Mouse (Mus musculus): Measurements from ENCODE around the gene Ccdc9b.

The Ccdc9b gene

DNA sequence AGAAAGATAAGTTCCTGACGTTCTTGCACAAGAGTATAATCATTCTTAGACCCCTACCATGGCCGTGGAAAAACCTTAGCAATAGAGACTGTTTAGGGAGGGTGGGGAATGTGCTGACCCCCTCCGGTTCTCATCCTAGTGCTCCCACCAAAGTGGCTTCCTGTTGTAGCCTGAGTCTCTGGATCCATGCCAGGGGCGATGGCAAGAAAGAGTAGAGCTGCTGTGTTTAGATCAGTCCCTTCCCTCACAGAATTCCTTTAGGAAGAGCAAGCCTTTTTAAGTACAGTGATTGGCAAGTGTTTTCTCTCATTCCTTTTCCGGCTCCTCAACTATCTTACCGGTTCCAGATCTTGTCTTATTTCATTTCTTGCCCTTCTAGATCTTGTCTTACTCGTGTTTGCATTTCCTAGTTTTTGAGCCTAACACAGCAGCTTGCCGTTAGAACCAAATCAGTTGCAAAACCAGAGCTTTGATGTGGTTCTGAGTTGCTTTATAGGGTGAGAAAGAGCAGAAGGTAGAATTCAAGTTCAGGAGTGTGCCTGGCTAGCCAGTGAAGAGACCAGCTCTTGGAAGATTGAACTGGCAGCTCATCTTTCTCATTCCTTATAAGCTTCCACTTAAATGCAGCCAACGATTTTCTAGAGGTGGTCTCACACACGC lies 15.0 kb downstream of the Ccdc9b start:
- peak in 1 of 2 experiments; percentile 69 for DNase-seq

- DNase-seq = no peak
These were observed 16.3 kb downstream of the Ccdc9b start for GRCm38 (mm10) chr2:118745915-118746901.

GRCm38 (mm10) chr2:118745232-118745884 lies 17.1 kb downstream of the Ccdc9b start, which contains the start of gene Inafm2:
TSS of gene Inafm2 (plus strand) at chr2:118745758.
- peak; percentile 93 to 94 for DNase-seq

GRCm38 (mm10) chr2:118744621-118745020 lies 17.8 kb downstream of the Ccdc9b start:
- no peak for DNase-seq

DNA sequence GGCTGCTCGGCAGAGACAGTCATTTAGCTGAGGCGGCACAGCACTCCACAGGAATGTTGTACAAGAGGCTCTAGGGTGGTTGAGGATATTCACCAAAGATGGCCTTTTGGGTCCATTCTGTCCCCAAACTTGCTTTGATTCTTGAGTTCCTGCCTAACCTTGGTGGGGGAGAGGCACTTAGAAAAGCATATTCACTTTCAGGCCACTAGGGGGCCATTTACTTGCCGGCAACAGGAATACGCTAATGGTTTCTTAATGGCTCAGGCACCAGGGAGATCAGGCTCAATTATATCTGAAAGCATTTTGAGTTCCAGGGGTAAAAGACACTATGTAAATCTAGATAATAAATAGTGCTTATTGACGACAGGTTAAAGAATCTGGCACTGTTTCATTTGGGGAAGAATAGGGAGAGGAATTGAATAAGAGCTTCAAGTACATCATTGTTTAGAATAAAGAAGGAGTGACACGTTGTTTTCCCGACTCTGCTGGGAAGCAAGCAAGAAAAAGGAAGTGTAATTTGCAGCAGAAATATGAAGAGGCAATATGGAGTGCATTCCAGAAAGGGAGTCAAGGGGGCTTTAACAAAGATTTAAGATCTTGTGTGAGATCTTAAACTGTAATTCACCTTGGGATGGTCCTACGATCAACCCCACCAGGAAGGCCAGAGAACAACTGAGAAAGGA lies 19.1 kb downstream of the Ccdc9b start:
- peak; percentile 31 to 61 for DNase-seq

DNA sequence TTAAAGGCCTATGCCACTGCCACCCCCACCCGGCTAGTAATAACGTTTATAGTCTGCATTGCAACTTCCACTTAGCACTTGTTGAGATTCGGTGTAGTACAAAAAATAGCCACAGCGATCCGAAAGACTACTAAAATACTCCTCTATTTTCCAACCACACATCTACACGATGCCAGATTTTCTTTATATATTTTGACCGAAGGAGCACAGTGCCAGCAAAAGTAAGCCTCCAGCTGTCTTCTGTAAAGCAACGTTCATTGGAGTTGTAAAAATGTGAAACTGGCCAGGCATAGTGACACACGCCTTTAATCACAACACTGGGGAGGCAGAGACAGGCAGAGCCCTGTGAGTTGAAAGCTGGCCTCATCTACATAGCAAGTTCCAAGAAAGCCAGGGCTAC lies 21.3 kb downstream of the Ccdc9b start:
- no peak for DNase-seq

- no peak for DNase-seq
These were observed 22.1 kb downstream of the Ccdc9b start for GRCm38 (mm10) chr2:118740341-118740740.

GRCm38 (mm10) chr2:118733341-118733740 lies 29.1 kb downstream of the Ccdc9b start:
- DNase-seq = no peak

GRCm38 (mm10) chr2:118731981-118732380 lies 30.5 kb downstream of the Ccdc9b start:
- DNase-seq = peak in 1 of 2 experiments; percentile 1

- peak; percentile 70 to 81 for DNase-seq
These were observed 31.9 kb downstream of the Ccdc9b start for GRCm38 (mm10) chr2:118730622-118730915.

DNA sequence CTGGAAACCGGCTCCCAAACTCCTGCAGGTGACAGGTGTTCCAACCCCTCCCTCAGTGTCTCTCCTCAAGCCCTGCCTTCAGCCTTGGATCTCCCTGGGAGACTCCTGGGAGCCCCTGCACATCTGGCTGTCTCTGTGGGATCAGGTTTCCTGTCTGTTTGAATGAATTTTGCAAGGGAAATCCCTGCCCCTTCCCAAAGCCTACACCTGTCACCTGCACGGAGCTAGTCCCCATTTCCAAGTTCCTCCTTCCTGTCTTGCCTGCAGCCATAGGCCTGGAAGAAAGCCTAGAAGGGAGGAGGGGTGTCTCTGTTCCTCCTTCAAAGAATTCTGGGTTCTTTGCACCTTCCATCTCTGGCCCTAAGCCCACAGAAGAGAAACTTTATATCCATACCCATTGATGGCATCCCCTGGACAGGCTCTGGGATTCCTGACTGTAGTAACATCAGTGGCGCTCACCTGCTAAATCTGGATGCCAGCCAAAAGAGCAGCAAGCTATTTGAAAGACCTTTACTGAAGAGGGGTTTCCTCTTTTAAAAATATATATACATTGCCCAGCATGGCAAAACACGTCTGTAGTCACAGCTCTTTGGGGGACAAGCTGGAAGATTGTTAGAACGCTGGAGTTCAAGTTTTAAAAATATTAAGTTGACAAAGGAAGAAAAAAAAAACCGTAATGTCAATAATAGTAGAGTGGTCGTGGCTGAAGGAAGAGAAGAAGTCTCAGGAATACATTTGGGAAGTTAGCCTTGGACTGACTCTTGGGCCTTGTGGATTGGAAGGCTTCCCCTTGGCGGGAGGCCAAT lies 32.4 kb downstream of the Ccdc9b start:
- DNase-seq = peak in 1 of 2 experiments; percentile 2

DNA sequence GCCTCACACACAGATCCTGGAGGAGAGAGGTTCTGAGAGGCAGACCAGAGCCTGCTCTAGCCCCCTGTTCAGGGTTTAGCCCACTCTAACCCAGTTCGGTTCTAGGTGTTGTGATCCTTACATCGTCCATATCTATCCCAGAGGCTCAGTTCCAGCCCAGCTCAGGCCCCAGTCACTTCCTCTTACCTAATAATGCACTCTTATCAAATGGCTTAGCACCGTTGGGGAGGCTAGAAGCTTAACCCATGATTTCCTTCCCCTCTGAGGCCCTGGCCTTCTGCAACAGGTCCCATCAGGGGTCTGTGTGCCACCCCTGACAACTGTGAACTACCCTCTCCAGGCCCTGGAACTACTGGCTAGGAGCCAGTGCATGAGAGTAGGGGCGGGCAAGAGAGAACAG lies 33.3 kb downstream of the Ccdc9b start:
- peak in 1 of 2 experiments; percentile 6 for DNase-seq

GRCm38 (mm10) chr2:118728337-118728736 lies 34.1 kb downstream of the Ccdc9b start, which contains the start of gene Plcb2:
TSS of gene Plcb2 (minus strand) at chr2:118728438.
- DNase-seq = peak in 1 of 2 experiments; percentile 52

DNA sequence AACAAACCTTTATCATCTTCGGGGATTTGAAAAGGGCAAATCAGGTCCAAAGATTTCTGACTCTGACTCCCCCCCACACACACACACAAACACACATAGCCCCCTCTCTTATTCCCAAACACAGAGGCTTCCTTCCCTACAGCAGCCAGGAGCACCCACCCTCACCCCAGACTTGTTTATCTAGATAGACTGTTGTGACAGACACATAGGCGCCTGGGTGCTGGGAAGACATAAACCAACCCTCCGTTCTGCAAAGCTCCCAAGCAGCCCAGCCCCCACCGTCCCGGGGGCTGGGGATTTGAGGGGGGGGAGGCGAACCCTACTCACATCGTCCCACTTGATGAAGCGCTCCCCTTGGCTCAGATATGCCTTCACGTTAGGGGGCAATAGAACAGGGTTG lies 34.5 kb downstream of the Ccdc9b start:
- peak in 1 of 2 experiments; percentile 24 for DNase-seq

GRCm38 (mm10) chr2:118726873-118727272 lies 35.6 kb downstream of the Ccdc9b start:
- peak in 1 of 2 experiments; percentile 4 for DNase-seq

DNA sequence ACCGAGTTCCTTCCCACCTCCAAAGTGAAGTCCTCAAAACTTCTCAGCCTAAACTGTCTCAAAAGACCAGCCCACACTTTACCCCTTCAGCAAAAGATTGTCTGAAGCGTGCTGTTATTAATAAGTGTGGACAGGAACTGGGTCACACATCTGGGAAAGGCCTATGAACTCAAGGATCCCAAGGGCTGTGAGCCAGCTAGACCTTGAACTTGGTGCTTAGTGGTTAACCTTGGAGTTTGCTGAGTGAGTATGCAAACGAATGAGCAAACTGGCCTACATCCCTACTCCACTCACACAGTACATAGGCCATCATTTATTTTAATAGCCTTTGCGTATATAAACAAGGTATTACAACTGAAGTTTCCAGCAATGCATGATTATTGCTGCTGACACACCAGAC lies 37.0 kb downstream of the Ccdc9b start:
- no peak for DNase-seq

DNA sequence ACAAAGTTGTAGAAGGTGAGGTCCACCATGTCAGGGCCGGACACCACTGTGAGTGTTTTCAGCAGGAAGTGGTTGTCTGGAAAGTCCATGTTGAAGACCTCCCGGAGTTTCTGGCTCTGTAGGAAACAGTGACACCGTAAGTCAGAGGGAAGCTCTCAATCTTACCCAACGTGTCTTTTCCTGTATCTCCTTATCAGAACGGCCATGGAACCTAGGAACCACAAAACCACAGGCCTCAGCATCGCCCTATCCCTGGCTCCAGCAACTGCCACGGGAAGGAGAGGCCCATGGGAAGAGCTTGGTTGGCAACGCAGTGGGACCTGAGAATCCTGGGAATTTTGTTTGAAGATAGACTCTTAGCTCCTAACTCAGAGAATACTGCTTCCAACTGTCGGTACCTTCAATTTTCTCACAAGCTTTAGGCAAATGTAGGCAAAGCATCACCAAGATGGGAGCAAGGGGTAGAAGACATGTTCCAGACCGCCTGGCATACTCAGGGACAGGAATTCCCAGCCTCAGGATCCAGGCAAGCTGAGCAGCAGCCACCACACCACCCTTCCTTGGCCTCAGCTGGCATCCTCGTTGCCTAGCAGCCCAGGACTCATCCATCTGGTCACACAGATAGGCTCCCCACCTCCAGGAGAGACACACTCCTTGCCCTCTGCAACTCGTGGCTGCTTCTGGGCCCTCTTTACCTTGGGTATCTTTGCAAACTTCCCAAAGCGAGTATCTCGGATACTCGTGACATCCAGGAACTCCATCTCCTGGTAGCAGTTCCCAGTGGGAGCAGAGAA lies 38.6 kb downstream of the Ccdc9b start:
- peak in 1 of 2 experiments; percentile 2 for DNase-seq

GRCm38 (mm10) chr2:118716677-118717076 lies 45.8 kb downstream of the Ccdc9b start:
- DNase-seq = peak in 1 of 2 experiments; percentile 2

GRCm38 (mm10) chr2:118714230-118714629 lies 48.2 kb downstream of the Ccdc9b start:
- DNase-seq = no peak

DNA sequence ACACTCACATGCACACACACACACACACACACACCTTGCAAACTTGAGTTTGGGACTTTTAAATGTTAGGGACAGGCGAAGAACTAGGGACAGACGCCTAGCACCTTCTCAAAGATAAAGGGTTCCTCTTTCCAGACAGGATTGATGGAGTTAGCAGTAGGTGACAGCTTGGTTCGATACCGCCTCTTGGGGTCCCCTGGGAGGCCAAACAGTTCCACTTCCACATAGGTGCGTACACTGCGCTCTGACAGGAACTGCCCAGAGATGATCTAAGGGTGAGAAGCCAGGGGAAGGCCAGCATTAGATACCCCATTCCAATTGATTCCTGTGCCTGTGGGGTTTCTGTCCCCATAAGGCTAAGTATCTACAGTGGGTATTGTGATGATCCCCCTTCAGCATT lies 48.8 kb downstream of the Ccdc9b start:
- DNase-seq = no peak

DNA sequence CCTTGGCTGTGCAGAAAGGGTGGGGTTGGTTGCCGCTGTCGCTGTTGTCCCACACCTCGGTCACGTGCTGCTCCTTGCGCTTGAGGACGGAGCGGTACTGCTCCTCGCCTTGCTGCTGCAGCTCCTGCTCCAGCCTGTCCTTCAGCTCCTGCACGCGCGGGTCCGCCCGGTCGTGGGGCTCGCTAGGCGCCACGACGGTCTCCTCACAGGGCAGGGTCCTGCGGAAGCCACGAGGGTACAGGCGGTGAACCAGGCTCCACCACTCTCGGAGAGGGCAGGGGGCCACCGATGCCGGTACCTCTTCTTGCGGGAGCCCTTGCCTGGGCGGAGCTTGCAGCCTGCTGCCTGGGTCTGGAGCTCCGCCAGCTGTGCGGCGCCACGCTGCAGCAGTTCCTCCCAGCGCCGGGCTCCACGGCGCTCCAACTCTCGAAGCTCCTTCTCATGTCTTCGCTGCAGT lies 51.4 kb downstream of the Ccdc9b start:
- peak in 1 of 2 experiments; percentile 43 for DNase-seq

All from lung, adult 18-20 months (tissue).